Mouse (Mus musculus) forebrain, embryonic 10.5 days (tissue): ENCODE data around the gene Plpp2. TPM values are rescaled to one million over a fixed set of nuclear protein-coding genes. Genes with fewer than 3 reads are reported as not detected.

Experiments
- DNase-seq: peaks from one replicate; pipeline ENCODE4 v3.0.0-alpha.2; 2017; ENCODE audit warnings: low spot score; ENCODE audit errors: extremely low spot score
- H3K27ac ChIP-seq: fragments of 300-500 bp; sonication (generic); 2 replicates; pipeline ENCODE4 v1.5.1; 2016; ENCODE audit warnings: mild to moderate bottlenecking
- H3K27me3 ChIP-seq: fragments of 300-500 bp; sonication (generic); 2 replicates; pipeline ENCODE4 v1.6.1; 2016; ENCODE audit warnings: mild to moderate bottlenecking; ENCODE audit not compliant: poor library complexity, severe bottlenecking
- H3K36me3 ChIP-seq: fragments of 300-500 bp; sonication (generic); replicated peaks from 2 replicates; pipeline ENCODE4 v1.6.1; 2016; ENCODE audit warnings: mild to moderate bottlenecking, moderate library complexity
- H3K4me1 ChIP-seq: fragments of 300-500 bp; sonication (generic); 2 replicates; pipeline ENCODE4 v1.6.1; 2016
- H3K4me3 ChIP-seq: fragments of 300-500 bp; sonication (generic); 2 replicates; pipeline ENCODE4 v1.5.1; 2016; ENCODE audit warnings: mild to moderate bottlenecking, moderate library complexity
- H3K9me3 ChIP-seq: fragments of 300-500 bp; sonication (generic); 2 replicates; pipeline ENCODE4 v1.6.1; 2016; ENCODE audit warnings: mild to moderate bottlenecking, moderate library complexity
- WGBS: fragments of 180-500 bp; shearing (Covaris S2); methylation state at CpG from one replicate; pipeline ENCODE4 v1.1.7; 2016; 5-methylcytosine and 5-hydroxymethylcytosine counted together
- polyA plus RNA-seq: library from polyadenylated mRNA; unstranded; fragments of >200 nt; fragmentation: Nextera tagmentation; extraction: Ambion mirVana; gene quantifications from 2 replicates; pipeline ENCODE4 v1.2.1, GENCODE M21; 2016

Plpp2 gene
- polyA plus RNA-seq, 1 experiment from 2014 or later, result 26.0 TPM

GRCm38 (mm10) chr10:79569921-79570320 lies 36.3 kb upstream of the Plpp2 start:
- Histone ChIP-seq H3K9me3 (peaks cover 12% of the 10 kb centered on the region), H3K36me3 (no peaks in the 10 kb centered on the region), H3K4me3 (no peak overlapping the region), H3K27ac (no peak overlapping the region), H3K4me1 (no peaks in the 10 kb centered on the region), H3K27me3 (no peaks in the 10 kb centered on the region)
- 92% methylated on average over 5 of the region's 5 CpGs for WGBS
- no peak for DNase-seq

DNA sequence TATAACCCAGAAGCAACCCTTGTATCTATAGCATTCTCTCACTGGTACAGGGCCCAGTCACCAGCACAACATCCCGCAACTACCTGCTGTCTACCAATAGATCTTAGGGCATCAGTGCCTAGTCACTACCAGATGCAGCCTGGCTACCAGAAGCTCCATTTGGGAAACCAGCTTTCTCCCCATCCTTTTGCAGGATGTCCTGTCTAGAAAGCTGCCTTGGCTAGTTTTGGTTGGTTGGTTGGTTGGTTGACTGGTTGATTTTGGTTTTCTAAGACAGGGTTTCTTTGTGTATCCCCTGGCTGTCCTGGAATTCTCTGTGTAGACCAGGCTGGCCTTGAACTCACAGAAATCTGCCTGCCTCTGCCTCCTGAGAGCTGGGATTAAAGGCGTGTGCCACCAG lies 26.1 kb upstream of the Plpp2 start:
- Histone ChIP-seq H3K4me3 (no peak overlapping the region), H3K4me1 (peaks cover 9% of the 10 kb centered on the region), H3K9me3 (peaks cover 21% of the 10 kb centered on the region; the same call in 1 of the 2 replicates), H3K36me3 (peaks cover 3% of the 10 kb centered on the region; the same call in 1 of the 2 replicates), H3K27ac (no peak overlapping the region), H3K27me3 (no peaks in the 10 kb centered on the region)
- DNase-seq, result no peak
- 93% methylated on average over 2 of the region's 2 CpGs for WGBS

GRCm38 (mm10) chr10:79557496-79557895 lies 23.9 kb upstream of the Plpp2 start:
- no peak overlapping the region for H3K4me3 ChIP-seq
- H3K4me1 ChIP-seq, result peaks cover 28% of the 10 kb centered on the region
- no peak for DNase-seq
- H3K36me3 ChIP-seq, result peaks cover 4% of the 10 kb centered on the region
- peaks cover 6% of the 10 kb centered on the region; the same call in 1 of the 2 replicates for H3K9me3 ChIP-seq
- no peak overlapping the region for H3K27ac ChIP-seq
- H3K27me3 ChIP-seq, result no peaks in the 10 kb centered on the region
- WGBS, result 94% methylated on average over 5 of the region's 5 CpGs

- peaks cover 34% of the 10 kb centered on the region for H3K4me1 ChIP-seq
- peaks cover 7% of the 10 kb centered on the region for H3K36me3 ChIP-seq
- no peak for DNase-seq
- no peaks in the 10 kb centered on the region for H3K27me3 ChIP-seq
- 90% methylated on average over 5 of the region's 5 CpGs for WGBS
- H3K27ac ChIP-seq, result no peak overlapping the region
- H3K4me3 ChIP-seq, result no peak overlapping the region
- H3K9me3 ChIP-seq, result peaks cover 6% of the 10 kb centered on the region; the same call in 1 of the 2 replicates
Observed at GRCm38 (mm10) chr10:79556951-79557350, 23.4 kb upstream of the Plpp2 start.

- H3K4me3 ChIP-seq, result peak overlapping the region; percentile 95
- peaks cover 39% of the 10 kb centered on the region for H3K4me1 ChIP-seq
- no peak for DNase-seq
- H3K36me3 ChIP-seq, result peaks cover 20% of the 10 kb centered on the region
- peak overlapping the region; percentile 97 for H3K27ac ChIP-seq
- H3K27me3 ChIP-seq, result no peaks in the 10 kb centered on the region
- 33% methylated on average over 7 of the region's 7 CpGs for WGBS
- H3K9me3 ChIP-seq, result no peaks in the 10 kb centered on the region; the same call in 1 of the 2 replicates
Observed at GRCm38 (mm10) chr10:79555238-79555724, 21.7 kb upstream of the Plpp2 start.

DNA sequence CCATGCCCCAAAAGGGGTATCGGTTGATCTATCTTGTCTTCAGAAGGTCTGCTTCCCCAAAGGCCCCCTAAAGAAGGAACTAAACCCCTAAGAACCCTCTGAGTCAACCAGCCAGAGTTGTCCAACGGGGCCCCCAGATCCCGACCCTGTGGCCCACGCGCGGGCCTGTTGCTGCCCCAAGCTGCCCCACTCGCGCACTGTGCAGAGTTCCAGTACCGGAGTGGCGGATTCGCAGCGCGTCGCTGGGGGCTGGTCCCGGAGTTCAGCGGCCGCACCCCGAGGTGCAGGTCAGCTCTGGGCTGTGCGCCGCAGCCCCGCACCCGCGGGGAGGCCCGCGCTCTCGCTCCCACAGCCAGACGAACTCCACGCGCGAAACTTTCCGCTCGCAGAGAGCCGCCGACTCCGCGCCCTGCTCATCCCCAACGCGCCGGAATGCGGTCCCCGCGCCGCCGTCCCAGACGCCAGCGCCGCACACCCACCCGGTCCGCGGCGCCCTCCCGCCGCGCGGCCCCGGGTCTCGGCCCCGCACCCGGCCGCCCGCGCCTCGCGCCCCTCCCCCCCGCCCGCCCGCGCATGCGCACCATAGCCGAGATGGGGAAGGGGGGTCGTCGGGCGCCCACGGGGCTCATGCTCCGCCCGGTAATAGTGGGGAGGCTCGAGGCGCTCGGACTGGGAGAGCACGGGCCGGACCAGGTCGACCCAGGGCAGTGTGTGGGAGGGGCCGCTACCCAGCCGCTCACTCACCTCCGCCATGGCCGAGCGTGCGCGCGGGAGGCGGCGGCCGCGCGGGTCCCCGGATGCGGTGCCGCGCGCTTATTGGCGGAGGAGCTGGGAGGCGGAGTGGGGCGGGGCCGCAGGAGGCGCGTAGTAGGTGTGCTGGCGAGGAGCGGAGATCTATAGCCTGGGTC lies 21.0 kb upstream of the Plpp2 start, which contains the start of gene Mier2:
Gene Mier2 (minus strand): TSS at position 870 of the 908 bp plus-strand sequence.
- H3K27ac ChIP-seq, result peak within 1 kb of the TSS; percentile 97
- peak within 1 kb of the TSS; percentile 95 for H3K4me3 ChIP-seq
- H3K9me3 ChIP-seq, result no peaks in the 10 kb centered on the region; the same call in 1 of the 2 replicates
- DNase-seq, result peak; percentile 78
- peaks cover 39% of the 10 kb centered on the region for H3K4me1 ChIP-seq
- no peaks in the 10 kb centered on the region for H3K27me3 ChIP-seq
- under 1% methylated on average over 108 of the region's 108 CpGs for WGBS
- peaks cover 27% of the 10 kb centered on the region for H3K36me3 ChIP-seq

- Histone ChIP-seq H3K27ac (peak overlapping the region; percentile 97), H3K36me3 (peaks cover 36% of the 10 kb centered on the region), H3K9me3 (no peaks in the 10 kb centered on the region), H3K27me3 (no peaks in the 10 kb centered on the region), H3K4me3 (peak overlapping the region; percentile 95), H3K4me1 (peaks cover 39% of the 10 kb centered on the region)
- no peak for DNase-seq
- 54% methylated on average over 10 of the region's 10 CpGs for WGBS
Observed at GRCm38 (mm10) chr10:79553691-79554090, 20.1 kb upstream of the Plpp2 start.

GRCm38 (mm10) chr10:79553176-79553575 lies 19.6 kb upstream of the Plpp2 start:
- Histone ChIP-seq H3K4me1 (peaks cover 39% of the 10 kb centered on the region), H3K27ac (no peak overlapping the region), H3K9me3 (no peaks in the 10 kb centered on the region), H3K27me3 (no peaks in the 10 kb centered on the region), H3K4me3 (peak overlapping the region; percentile 95), H3K36me3 (peaks cover 41% of the 10 kb centered on the region)
- 96% methylated on average over 6 of the region's 6 CpGs for WGBS
- no peak for DNase-seq

- Histone ChIP-seq H3K4me3 (no peak overlapping the region), H3K36me3 (peaks cover 47% of the 10 kb centered on the region), H3K27ac (no peak overlapping the region; the same call in 1 of the 2 replicates), H3K9me3 (no peaks in the 10 kb centered on the region), H3K27me3 (no peaks in the 10 kb centered on the region), H3K4me1 (peaks cover 39% of the 10 kb centered on the region)
- 92% methylated on average over 8 of the region's 8 CpGs for WGBS
- no peak for DNase-seq
Observed at GRCm38 (mm10) chr10:79552531-79552930, 18.9 kb upstream of the Plpp2 start.

DNA sequence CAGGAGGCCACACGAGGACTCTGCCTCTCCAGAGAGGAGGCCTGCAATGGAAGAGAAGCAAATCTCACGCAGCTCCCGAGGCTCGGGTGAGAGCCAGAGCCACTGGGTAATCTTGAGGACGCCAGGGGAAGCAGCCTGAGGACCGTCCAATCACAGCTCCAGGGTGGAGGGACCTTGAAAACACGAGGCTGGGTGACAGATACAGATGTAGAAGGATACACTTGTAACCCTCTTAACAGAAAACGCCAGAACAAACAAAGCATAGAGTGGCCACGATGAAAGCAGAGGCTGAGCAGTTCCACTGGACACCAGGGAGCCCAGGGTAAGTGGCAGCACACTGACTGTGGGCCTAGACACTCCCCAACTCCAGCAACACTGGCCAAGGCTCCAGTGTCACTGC lies 16.8 kb upstream of the Plpp2 start:
- WGBS, result 87% methylated on average over 9 of the region's 9 CpGs
- H3K36me3 ChIP-seq, result peaks cover 69% of the 10 kb centered on the region
- H3K27ac ChIP-seq, result no peak overlapping the region
- peaks cover 34% of the 10 kb centered on the region for H3K4me1 ChIP-seq
- no peak for DNase-seq
- no peaks in the 10 kb centered on the region for H3K27me3 ChIP-seq
- H3K9me3 ChIP-seq, result no peaks in the 10 kb centered on the region
- no peak overlapping the region for H3K4me3 ChIP-seq

GRCm38 (mm10) chr10:79548971-79549723 lies 15.6 kb upstream of the Plpp2 start:
- peaks cover 81% of the 10 kb centered on the region for H3K36me3 ChIP-seq
- H3K4me3 ChIP-seq, result no peak overlapping the region
- H3K27ac ChIP-seq, result no peak overlapping the region
- no peak for DNase-seq
- no peaks in the 10 kb centered on the region for H3K27me3 ChIP-seq
- H3K9me3 ChIP-seq, result no peaks in the 10 kb centered on the region
- peaks cover 27% of the 10 kb centered on the region for H3K4me1 ChIP-seq
- WGBS, result 94% methylated on average over 18 of the region's 18 CpGs

GRCm38 (mm10) chr10:79548546-79548945 lies 14.9 kb upstream of the Plpp2 start:
- no peaks in the 10 kb centered on the region for H3K27me3 ChIP-seq
- no peak for DNase-seq
- WGBS, result 95% methylated on average over 5 of the region's 5 CpGs
- H3K4me1 ChIP-seq, result peaks cover 21% of the 10 kb centered on the region
- H3K4me3 ChIP-seq, result no peak overlapping the region
- H3K27ac ChIP-seq, result no peak overlapping the region
- H3K9me3 ChIP-seq, result no peaks in the 10 kb centered on the region
- H3K36me3 ChIP-seq, result peaks cover 87% of the 10 kb centered on the region
